Mouse (Mus musculus): ENCODE results near the gene Ifih1.

Gene Ifih1

GRCm38 (mm10) chr2:62646014-62646645 is at the start of gene Ifih1:
Gene Ifih1 (minus strand): TSS chr2:62646255.
- DNase-seq = peak; percentile 81

- no peak for DNase-seq
Measured at GRCm38 (mm10) chr2:62685934-62686333, 39.9 kb upstream of the Ifih1 start.

GRCm38 (mm10) chr2:62684989-62685595 is 39.0 kb upstream of the Ifih1 start:
- DNase-seq = no peak

- no peak for DNase-seq
Measured at GRCm38 (mm10) chr2:62681667-62682066, 35.6 kb upstream of the Ifih1 start.

- no peak for DNase-seq
Measured at GRCm38 (mm10) chr2:62672788-62673187, 26.7 kb upstream of the Ifih1 start.

GRCm38 (mm10) chr2:62670767-62671166 is 24.7 kb upstream of the Ifih1 start:
- DNase-seq = no peak

- DNase-seq = no peak
Measured at GRCm38 (mm10) chr2:62670301-62670700, 24.2 kb upstream of the Ifih1 start.

GRCm38 (mm10) chr2:62669848-62670247 is 23.8 kb upstream of the Ifih1 start:
- DNase-seq = no peak

GRCm38 (mm10) chr2:62665536-62665935 is 19.5 kb upstream of the Ifih1 start:
- DNase-seq = no peak

GRCm38 (mm10) chr2:62664839-62665238 is 18.8 kb upstream of the Ifih1 start:
- DNase-seq = peak; percentile 10

- peak; percentile 87 for DNase-seq
Measured at GRCm38 (mm10) chr2:62664135-62664670, 18.1 kb upstream of the Ifih1 start, which contains the start of gene Gca. Gene Gca (plus strand): TSS chr2:62664285.

- peak; percentile 37 for DNase-seq
Measured at GRCm38 (mm10) chr2:62662560-62662959, 16.5 kb upstream of the Ifih1 start.

GRCm38 (mm10) chr2:62660565-62660964 is 14.5 kb upstream of the Ifih1 start:
- DNase-seq = peak; percentile 12

- DNase-seq = no peak
Measured at GRCm38 (mm10) chr2:62656072-62656471, 10.0 kb upstream of the Ifih1 start.

- peak; percentile 81 for DNase-seq
Measured at GRCm38 (mm10) chr2:62654519-62655338, 8.7 kb upstream of the Ifih1 start.

- no peak for DNase-seq
Measured at GRCm38 (mm10) chr2:62652466-62652865, 6.4 kb upstream of the Ifih1 start.

GRCm38 (mm10) chr2:62651890-62652289 is 5.8 kb upstream of the Ifih1 start:
- no peak for DNase-seq

GRCm38 (mm10) chr2:62646671-62647289 is 725 bp upstream of the Ifih1 start:
- DNase-seq = no peak

GRCm38 (mm10) chr2:62645475-62645874 is 580 bp downstream of the Ifih1 start:
- peak; percentile 19 for DNase-seq

GRCm38 (mm10) chr2:62644891-62645290 is 1.2 kb downstream of the Ifih1 start:
- DNase-seq = no peak

- peak; percentile 67 for DNase-seq
Measured at GRCm38 (mm10) chr2:62643405-62644305, 2.4 kb downstream of the Ifih1 start.

- DNase-seq = no peak
Measured at GRCm38 (mm10) chr2:62639869-62640268, 6.2 kb downstream of the Ifih1 start.
